Mouse (Mus musculus) kidney, embryonic 16.5 days (tissue): Measurements from ENCODE around the gene Fgfr2. TPM values are rescaled to one million over a fixed set of nuclear protein-coding genes. Genes with fewer than 3 reads are reported as not detected.
A peak's percentile ranks its signal among the peaks of the same experiment; 100 is the strongest.

Experiments
- ATAC-seq: fragments of 200-750 bp; cut with Nextera tagmentation; 2 replicates; pipeline ENCODE4 v1.8.0; 2017; ENCODE audit warnings: moderate TSS enrichment; ENCODE audit not compliant: low FRiP score, low TSS enrichment
- H3K27ac ChIP-seq: fragments of 300-500 bp; sonication (generic); 2 replicates; pipeline ENCODE4 v1.5.1; 2014; ENCODE audit warnings: low read length
- H3K27me3 ChIP-seq: fragments of 300-500 bp; sonication (generic); 2 replicates; pipeline ENCODE4 v1.6.1; 2014; ENCODE audit warnings: low read length, control low read depth, mixed read lengths; ENCODE audit not compliant: insufficient read depth
- H3K36me3 ChIP-seq: fragments of 300-500 bp; sonication (generic); 2 replicates; pipeline ENCODE4 v1.6.1; 2014; ENCODE audit warnings: low read length, control low read depth, mixed read lengths; ENCODE audit not compliant: insufficient read depth
- H3K4me1 ChIP-seq: fragments of 300-500 bp; sonication (generic); 2 replicates; pipeline ENCODE4 v1.6.1; 2014; ENCODE audit warnings: low read length, control low read depth, mixed read lengths; ENCODE audit not compliant: insufficient read depth
- H3K4me2 ChIP-seq: fragments of 300-500 bp; sonication (generic); replicated peaks from 2 replicates; pipeline ENCODE4 v1.6.1; 2014; ENCODE audit warnings: low read depth, low read length
- H3K4me3 ChIP-seq: fragments of 300-500 bp; sonication (generic); 2 replicates; pipeline ENCODE4 v1.5.1; 2014; ENCODE audit warnings: mild to moderate bottlenecking, low read length
- H3K9ac ChIP-seq: fragments of 300-500 bp; sonication (generic); replicated peaks from 2 replicates; pipeline ENCODE4 v1.6.1; 2014; ENCODE audit warnings: low read length
- H3K9me3 ChIP-seq: fragments of 300-500 bp; sonication (generic); 2 replicates; pipeline ENCODE4 v1.6.1; 2016; ENCODE audit warnings: low read length, control low read depth
- WGBS: fragments of 180-500 bp; shearing (Covaris S2); extraction: QIAGEN DNeasy Blood & Tissue Kit; methylation state at CpG from one replicate; pipeline ENCODE4 v1.1.7; 2014; 5-methylcytosine and 5-hydroxymethylcytosine counted together
- polyA plus RNA-seq: library from polyadenylated mRNA; unstranded; fragments of >200 nt; fragmentation: Nextera tagmentation; extraction: Ambion mirVana; gene quantifications from 2 replicates; pipeline ENCODE4 v1.2.1, GENCODE M21; 2015

The Fgfr2 gene
- polyA plus RNA-seq, 1 experiment from 2014 or later, result 118 TPM

DNA sequence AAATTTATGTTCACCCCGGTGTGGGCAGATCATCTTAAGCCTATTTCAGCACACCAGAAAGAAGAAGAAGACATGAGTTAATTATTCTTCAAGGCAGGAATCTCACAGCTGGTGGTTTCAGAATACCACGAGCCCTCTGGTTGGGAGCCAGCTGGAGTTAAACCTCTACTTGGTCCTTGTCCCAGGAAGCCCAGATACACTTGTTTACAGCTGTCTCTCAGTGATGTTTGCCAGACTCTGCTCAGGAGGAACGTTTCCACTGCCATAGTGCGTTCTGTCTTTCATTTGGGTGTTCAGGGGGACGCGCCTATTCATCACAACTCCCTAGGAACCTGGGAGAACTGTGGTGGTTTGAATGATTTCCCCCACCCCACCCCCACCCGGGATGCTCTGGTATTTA is 2163.3 kb downstream of the Fgfr2 start:
- no peak overlapping the region for H3K27ac ChIP-seq
- no peaks in the 10 kb centered on the region for H3K9me3 ChIP-seq
- H3K4me3 ChIP-seq, result no peak overlapping the region
- no peaks in the 10 kb centered on the region for H3K36me3 ChIP-seq
- H3K9ac ChIP-seq, result no peak overlapping the region
- H3K4me2 ChIP-seq, result no peak overlapping the region
- 54% methylated on average over 7 of the region's 7 CpGs for WGBS
- no peaks in the 10 kb centered on the region for H3K27me3 ChIP-seq
- peaks cover 11% of the 10 kb centered on the region for H3K4me1 ChIP-seq
- peak; percentile 27; the same call in 1 of the 2 replicates for ATAC-seq

DNA sequence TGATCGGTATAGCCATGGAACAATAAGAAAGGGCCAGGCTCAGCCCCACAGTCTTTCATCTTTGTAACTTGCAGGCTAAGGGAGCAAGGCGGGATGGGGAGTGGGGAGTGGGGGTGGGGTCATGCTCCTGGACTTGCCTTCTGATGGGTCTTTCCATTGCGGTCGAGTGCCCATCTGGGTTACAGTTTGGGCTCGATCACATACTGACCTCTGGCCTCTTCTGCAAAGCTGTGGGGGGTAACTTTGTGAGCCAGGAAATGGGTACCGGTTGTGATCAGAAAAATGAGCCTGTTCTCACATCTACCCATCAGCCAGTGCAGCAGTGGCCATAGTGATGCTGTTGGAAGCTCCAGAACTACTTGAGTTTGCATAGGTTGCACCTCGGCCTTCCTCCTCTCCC is 2164.6 kb downstream of the Fgfr2 start:
- WGBS, result 64% methylated on average over 7 of the region's 7 CpGs
- Histone ChIP-seq H3K9me3 (no peaks in the 10 kb centered on the region), H3K27ac (no peak overlapping the region), H3K4me1 (0 out of 2 replicates have a peak, but pooled peaks cover 6% of the 10 kb centered on the region), H3K4me2 (no peak overlapping the region), H3K9ac (no peak overlapping the region), H3K4me3 (no peak overlapping the region), H3K27me3 (no peaks in the 10 kb centered on the region), H3K36me3 (no peaks in the 10 kb centered on the region)
- no peak for ATAC-seq

DNA sequence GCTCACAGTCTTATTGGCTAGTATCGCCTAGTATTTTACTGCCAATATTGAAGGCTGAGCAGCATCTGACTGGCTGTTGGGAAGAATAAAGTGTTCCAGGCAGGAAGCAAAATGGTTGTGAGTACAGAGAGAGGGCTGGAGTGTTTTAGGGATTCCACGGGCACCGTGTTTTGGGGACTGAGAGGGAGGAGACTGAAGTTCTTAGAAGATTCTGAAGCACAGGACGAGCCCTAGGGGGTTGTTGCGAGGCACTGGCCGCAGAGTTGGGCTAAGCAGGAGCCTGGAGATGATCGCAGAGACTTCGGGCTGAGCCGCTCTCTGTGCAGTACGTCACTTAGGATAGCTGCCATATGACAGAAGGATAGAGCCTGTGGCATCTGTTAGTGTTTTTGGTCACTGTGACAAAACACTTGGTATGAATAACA is 2169.0 kb downstream of the Fgfr2 start:
- no peaks in the 10 kb centered on the region for H3K9me3 ChIP-seq
- no peaks in the 10 kb centered on the region for H3K36me3 ChIP-seq
- no peak overlapping the region for H3K27ac ChIP-seq
- H3K9ac ChIP-seq, result no peak overlapping the region
- WGBS, result 90% methylated on average over 10 of the region's 10 CpGs
- H3K4me1 ChIP-seq, result no peaks in the 10 kb centered on the region
- no peak overlapping the region for H3K4me3 ChIP-seq
- H3K27me3 ChIP-seq, result no peaks in the 10 kb centered on the region
- no peak for ATAC-seq
- H3K4me2 ChIP-seq, result no peak overlapping the region

DNA sequence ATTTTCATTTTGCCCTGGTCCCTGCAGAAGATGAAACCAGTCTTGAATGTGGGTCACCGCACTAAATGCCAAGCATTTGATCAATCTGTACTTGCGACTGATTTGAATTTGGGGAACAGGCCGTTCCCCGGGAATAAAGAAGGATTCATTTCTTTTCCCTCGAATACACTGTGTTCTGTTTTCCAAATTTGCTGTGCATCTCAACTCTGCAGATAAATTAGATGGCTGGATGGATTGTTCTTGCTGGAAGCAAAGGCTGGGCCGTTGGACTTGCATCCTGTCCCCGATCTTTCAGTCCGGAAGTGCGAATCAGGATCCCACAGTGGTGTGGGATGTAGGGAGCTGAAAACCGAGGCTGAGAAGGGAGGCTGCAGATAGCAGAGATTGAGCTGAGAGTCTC is 2169.8 kb downstream of the Fgfr2 start:
- H3K36me3 ChIP-seq, result no peaks in the 10 kb centered on the region
- H3K27ac ChIP-seq, result no peak overlapping the region
- WGBS, result 91% methylated on average over 10 of the region's 10 CpGs
- H3K4me1 ChIP-seq, result no peaks in the 10 kb centered on the region
- no peaks in the 10 kb centered on the region for H3K9me3 ChIP-seq
- no peak overlapping the region for H3K9ac ChIP-seq
- no peak overlapping the region for H3K4me2 ChIP-seq
- no peak for ATAC-seq
- H3K27me3 ChIP-seq, result no peaks in the 10 kb centered on the region
- H3K4me3 ChIP-seq, result no peak overlapping the region

DNA sequence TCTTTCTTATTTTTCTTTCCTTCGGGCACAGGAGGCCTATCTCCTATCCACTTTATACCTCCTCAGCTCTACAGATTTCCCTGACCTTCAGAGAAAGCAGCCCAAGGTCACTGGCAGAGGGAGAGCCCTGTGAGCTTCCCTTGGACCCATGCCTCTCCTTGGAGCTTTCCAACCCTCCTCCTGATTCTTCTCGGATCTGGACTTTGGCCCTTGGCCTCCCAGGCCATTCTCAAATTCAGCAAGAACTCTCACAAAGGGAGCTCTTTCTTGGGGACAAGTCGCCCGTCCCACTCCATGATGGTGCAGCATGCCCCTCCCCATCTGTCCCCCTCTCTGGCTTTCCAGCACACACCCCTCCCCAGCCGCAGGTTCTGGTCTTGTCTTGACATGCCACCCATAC is 2172.1 kb downstream of the Fgfr2 start:
- Histone ChIP-seq H3K27me3 (no peaks in the 10 kb centered on the region), H3K4me2 (no peak overlapping the region), H3K4me3 (no peak overlapping the region), H3K27ac (no peak overlapping the region), H3K9me3 (no peaks in the 10 kb centered on the region), H3K36me3 (no peaks in the 10 kb centered on the region), H3K4me1 (no peaks in the 10 kb centered on the region), H3K9ac (no peak overlapping the region)
- WGBS, result 92% methylated on average over 5 of the region's 5 CpGs
- no peak for ATAC-seq

DNA sequence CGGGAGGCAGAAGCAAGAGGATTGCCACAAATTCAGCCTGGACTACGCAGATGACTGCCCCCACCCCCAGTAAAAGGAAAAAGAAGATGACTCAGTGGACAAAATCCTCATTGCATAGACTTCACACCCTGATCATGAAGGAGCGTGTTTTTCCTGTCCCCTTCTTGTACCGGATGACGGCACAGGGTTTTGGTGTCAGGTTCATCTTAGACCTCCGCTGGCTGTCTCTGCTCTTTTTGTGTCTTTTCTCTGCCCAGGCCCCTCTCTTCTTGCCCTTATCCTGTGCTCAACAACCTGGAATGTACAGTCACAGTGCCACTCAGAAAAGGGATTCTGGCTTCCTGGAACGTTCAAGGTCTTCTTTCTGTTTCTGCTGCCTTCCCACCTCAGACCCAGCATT is 2172.7 kb downstream of the Fgfr2 start:
- 77% methylated on average over 7 of the region's 7 CpGs for WGBS
- H3K36me3 ChIP-seq, result no peaks in the 10 kb centered on the region
- no peak overlapping the region for H3K27ac ChIP-seq

DNA sequence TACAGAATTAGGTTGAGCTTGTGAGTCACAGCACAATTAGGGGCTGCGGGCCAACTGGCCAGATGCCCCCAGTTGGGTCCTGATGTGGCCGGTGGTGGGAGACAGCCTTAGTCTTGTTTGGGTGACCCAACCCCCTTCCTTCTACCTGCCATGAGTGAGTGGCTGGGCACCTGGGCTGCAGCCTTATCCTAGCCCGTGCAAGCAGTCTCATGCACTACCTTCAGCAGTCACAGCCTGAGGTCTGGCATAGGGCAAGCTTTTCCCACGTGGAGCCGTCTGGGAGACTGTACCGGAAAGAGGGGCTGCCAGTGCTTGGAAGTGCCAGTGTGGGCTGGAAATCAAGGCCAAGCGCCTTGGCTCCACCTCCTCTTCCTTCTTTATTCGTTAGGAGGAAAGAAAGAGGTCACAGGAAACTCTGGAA is 2173.8 kb downstream of the Fgfr2 start:
- Histone ChIP-seq H3K4me3 (no peak overlapping the region), H3K4me2 (0 out of 2 replicates have a peak overlapping the region, but pooled peaks have one; percentile 13), H3K4me1 (no peaks in the 10 kb centered on the region), H3K27ac (peak overlapping the region; percentile 35), H3K9ac (no peak overlapping the region), H3K36me3 (no peaks in the 10 kb centered on the region), H3K27me3 (no peaks in the 10 kb centered on the region), H3K9me3 (no peaks in the 10 kb centered on the region)
- peak; percentile 71 for ATAC-seq
- 42% methylated on average over 8 of the region's 8 CpGs for WGBS

More for the DNA sequence above, 2172.7 kb downstream of the Fgfr2 start:
- H3K27me3 ChIP-seq, result no peaks in the 10 kb centered on the region
- no peak overlapping the region for H3K9ac ChIP-seq
- no peaks in the 10 kb centered on the region for H3K9me3 ChIP-seq
- H3K4me1 ChIP-seq, result no peaks in the 10 kb centered on the region
- H3K4me3 ChIP-seq, result no peak overlapping the region
- no peak overlapping the region for H3K4me2 ChIP-seq
- ATAC-seq, result no peak

DNA sequence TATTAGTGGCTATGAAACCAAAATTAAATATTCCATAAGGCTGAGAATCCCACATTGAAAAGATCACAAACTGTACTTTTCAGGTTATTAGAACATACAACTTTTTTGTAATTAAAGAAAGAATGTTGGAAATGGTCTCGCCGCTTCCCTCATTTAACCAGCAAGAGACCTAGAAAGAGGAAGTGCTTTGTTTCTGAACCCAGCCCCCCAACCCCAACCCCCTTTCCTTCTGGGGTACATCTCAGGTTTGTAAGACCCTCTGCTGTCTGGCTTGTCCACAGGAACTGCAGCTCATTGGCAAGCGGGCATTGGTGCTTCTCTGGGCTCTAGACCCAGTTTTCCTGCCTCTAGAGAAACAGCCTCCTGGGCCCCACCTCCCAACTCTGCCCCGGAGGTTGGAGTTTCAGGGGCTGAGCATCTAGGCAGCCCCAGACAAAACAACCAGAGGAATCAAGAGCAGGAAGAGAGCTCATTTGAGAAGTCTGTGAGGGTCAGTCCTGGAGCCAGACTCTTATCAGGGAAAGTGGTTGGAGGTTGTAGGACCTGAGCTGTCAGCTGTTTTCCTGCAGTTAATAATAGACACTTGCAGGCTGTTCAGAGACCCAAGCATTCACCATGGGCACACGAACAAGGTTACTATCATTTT is 2174.5 kb downstream of the Fgfr2 start:
- Histone ChIP-seq H3K9me3 (no peaks in the 10 kb centered on the region), H3K4me1 (no peaks in the 10 kb centered on the region), H3K4me2 (no peak overlapping the region), H3K4me3 (no peak overlapping the region), H3K9ac (peak overlapping the region; percentile 36; the same call in 1 of the 2 replicates), H3K27ac (0 out of 2 replicates have a peak overlapping the region, but pooled peaks have one; percentile 43), H3K36me3 (no peaks in the 10 kb centered on the region), H3K27me3 (no peaks in the 10 kb centered on the region)
- peak; percentile 50; the same call in 1 of the 2 replicates for ATAC-seq
- 47% methylated on average over 5 of the region's 5 CpGs for WGBS

DNA sequence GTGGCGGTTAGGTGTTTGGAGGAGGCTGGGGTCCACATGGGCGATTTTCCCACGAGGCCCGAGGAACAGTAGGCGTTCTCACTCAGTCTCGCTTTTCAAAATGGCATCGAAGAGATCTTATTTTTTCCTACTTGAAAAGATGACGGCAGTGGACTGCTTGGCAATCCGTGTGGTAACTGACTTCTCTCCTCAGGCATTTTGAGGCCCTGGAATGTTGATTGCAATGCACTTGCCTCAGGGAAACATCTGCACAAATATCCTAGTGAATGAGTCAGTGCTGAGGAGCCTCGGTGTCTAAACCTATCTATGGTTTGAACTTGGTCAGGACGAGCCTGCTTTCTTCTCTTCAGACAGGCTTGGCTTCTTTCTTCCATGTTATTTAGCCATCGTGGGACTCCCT is 2176.8 kb downstream of the Fgfr2 start:
- Histone ChIP-seq H3K9ac (no peak overlapping the region), H3K9me3 (no peaks in the 10 kb centered on the region), H3K27ac (no peak overlapping the region), H3K27me3 (no peaks in the 10 kb centered on the region), H3K4me1 (no peaks in the 10 kb centered on the region), H3K36me3 (no peaks in the 10 kb centered on the region), H3K4me3 (no peak overlapping the region), H3K4me2 (no peak overlapping the region)
- no peak for ATAC-seq
- WGBS, result 86% methylated on average over 12 of the region's 12 CpGs

DNA sequence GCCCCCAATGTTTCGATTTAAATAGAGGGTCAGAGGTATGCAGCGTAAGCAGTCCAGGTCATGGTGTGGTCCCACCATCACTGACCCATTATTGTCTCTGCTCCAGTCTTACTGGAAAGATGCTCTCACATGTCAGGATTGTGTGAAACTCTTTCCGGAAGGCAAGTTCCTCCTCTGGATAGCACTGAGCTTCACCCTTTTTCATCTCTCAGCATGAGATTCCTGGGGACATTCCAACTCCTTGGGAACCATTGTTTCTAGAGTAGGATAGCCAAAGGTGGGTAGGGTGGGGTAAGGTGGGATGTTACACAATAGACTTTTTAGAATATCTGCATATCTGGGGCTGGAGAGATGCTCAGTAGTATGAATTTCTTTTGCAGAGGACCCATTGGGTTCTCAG is 2177.4 kb downstream of the Fgfr2 start:
- 92% methylated on average over 3 of the region's 3 CpGs for WGBS
- H3K4me3 ChIP-seq, result no peak overlapping the region

More for the DNA sequence above, 2177.4 kb downstream of the Fgfr2 start:
- Histone ChIP-seq H3K27ac (no peak overlapping the region), H3K9me3 (no peaks in the 10 kb centered on the region), H3K27me3 (no peaks in the 10 kb centered on the region), H3K9ac (no peak overlapping the region), H3K4me2 (no peak overlapping the region), H3K4me1 (no peaks in the 10 kb centered on the region), H3K36me3 (no peaks in the 10 kb centered on the region)
- ATAC-seq, result no peak
